Mouse (Mus musculus): ENCODE results near the gene Hsd3b1. TPM values are rescaled to one million over a fixed set of nuclear protein-coding genes. Genes with fewer than 3 reads are reported as not detected.

Hsd3b1 gene
- not detected for total RNA-seq (2021)
- long read RNA-seq, experiment 1, result 0 reads
- long read RNA-seq, experiment 2, result 0 reads

DNA sequence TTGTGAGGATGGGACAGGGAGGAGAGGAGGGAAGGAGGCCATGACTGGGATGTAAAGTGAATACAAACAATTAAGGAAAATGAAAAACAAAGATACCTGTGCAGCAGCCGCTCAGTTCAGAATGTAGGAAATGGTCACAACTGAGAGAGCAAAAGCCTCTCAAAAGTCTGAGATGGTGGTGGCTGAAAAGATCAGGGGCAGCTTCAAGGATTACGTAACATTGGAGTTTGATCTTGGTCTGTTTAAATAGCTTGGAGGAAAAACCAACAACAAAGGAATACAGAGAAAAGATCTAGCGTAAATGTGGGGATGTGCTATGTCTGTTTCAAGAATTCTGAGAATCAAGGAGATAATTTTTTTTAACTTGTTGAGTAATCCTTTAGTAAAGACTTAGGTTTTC, at the start of gene Hsd3b1:
TSS of gene Hsd3b1 (minus strand) at position 219 of the 400 bp plus-strand sequence.
- no peak within 1 kb of the TSS for H3K27ac ChIP-seq
- H3K4me3 ChIP-seq, result no peak within 1 kb of the TSS
- DNase-seq (ENCODE audit: low spot score in 2 of 2), result no peak
- TF ChIP-seq CTCF (conservative IDR thresholded peaks at IDR 0.05), result no peak

DNA sequence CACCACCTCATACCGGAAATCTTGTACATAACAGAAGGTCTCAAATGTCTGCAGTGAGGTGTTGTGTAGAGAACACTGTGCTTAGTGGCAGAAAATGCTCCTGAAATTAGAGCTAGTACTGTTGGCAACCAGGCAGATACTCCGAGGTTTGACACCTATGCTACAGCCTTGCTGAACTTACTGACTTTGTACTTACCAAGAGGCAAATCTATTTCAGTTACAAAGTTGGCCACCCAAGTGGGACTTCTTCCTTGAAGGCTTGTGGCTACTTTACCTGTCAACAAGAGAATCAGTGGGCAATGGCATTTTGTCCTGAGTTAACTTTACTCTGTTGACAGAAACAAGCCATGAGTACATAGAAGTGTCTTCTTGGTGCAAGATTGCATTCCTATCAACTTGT, 38.0 kb upstream of the Hsd3b1 start:
- no peak for DNase-seq (ENCODE audit: low spot score in 2 of 2)
- no peak for TF ChIP-seq CTCF (conservative IDR thresholded peaks at IDR 0.05)
- H3K4me3 ChIP-seq, result no peak overlapping the region
- H3K27ac ChIP-seq, result no peak overlapping the region

DNA sequence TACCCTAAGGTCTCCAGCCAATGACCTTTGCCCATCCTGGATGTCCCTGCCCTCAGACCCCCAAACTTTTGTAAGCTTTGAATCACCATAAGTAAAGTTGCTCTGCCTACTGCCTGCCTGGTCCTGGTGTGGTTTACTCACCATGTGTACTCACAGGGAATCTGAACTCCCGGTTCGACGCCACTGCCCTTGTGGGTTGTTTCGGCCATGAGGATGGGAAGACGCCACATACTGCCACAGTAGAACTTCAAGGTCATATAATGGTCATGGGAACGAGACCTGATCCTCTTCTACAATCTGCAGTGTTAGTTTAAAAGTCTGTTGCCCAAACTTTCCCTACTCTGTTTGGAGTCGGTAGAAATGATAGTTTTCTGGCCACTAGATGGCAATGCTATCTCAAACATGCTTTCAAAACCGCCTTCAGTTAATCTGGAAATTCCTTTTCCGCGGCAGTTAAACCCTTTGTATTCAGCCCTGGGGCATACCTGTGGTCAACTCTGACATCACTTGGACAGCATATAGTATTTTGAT, 35.5 kb upstream of the Hsd3b1 start:
- peak; percentile 81 for TF ChIP-seq CTCF (conservative IDR thresholded peaks at IDR 0.05)
- Histone ChIP-seq H3K27ac (no peak overlapping the region), H3K4me3 (no peak overlapping the region)
- peak in 1 of 2 experiments; percentile 47 for DNase-seq (ENCODE audit: low spot score in 2 of 2)

DNA sequence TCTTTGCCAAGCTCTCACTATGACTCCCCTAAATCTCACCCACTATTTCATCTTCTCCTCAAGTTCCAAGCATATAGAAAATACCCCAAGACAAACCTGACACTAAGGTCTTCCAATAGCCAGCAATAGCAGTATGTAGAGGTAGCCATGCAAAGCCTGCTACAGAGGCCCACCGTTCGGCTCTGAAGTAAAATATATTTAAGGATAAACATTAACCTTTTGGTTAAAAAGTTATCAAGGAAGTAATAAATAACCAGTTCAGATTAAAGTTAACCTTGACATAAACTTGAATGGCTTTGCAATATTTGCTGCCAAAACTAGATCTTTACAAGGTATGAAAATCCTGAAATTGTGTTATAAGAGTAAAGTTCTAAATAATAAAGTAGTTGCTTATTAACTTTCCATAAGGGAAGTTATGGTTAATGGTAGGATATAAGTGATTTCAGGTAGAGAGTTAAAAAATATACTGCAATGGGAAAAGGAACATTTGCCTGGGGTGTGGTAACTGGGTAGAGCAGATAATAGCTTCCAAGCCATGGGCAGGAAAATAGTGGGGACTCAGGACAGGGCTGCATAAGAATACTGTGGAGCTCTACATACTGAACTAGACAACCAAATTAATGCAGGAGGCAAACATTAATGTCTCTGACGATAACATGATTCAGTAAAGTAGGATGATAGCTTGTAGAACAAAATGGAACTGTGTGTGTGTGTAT, 33.6 kb upstream of the Hsd3b1 start, which contains the start of gene Hao2:
TSS of gene Hao2 (minus strand) at position 183 of the 716 bp plus-strand sequence.
- H3K4me3 ChIP-seq, result no peak within 1 kb of the TSS
- H3K27ac ChIP-seq, result no peak within 1 kb of the TSS
- TF ChIP-seq CTCF (conservative IDR thresholded peaks at IDR 0.05), result no peak
- DNase-seq (ENCODE audit: low spot score in 2 of 2), result no peak

DNA sequence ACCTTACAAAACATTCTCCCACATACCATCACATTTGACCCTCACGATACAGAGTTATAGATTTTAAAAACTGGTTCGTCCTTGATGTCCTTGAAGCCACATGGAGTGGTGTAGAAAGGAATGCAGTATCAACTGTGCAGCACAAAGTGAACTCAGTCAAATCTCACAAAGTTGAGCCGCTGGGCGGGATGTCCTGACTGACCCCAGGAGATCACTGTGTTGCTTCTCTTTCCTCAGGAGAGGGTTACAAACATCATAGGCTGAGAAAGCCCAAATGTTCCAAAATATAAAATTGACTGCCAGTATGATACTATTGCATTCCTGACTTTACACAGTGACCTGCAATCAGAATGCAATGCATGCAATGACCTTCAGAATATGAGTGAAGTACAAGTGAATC, 30.8 kb upstream of the Hsd3b1 start:
- Histone ChIP-seq H3K4me3 (no peak overlapping the region), H3K27ac (no peak overlapping the region)
- TF ChIP-seq CTCF (conservative IDR thresholded peaks at IDR 0.05), result no peak
- DNase-seq (ENCODE audit: low spot score in 2 of 2), result no peak

DNA sequence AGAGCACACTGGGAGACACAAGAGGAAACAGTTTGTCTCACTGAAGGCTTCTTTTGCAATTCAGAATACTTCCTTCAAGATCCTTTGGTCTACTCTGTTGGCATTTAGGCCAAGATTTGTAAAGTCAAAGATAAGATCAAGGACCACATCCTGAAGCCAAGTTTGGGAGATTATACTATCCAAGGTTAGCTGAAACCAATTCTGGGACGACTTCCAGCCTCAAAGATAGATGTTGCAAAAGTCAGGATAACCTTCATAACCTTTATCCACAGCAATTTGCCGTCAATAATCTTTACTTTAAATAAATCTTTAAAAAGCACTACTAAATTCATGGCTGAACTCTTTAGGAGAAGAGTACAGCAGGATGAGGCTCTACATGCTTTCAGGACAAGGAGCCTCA, 28.6 kb upstream of the Hsd3b1 start:
- Histone ChIP-seq H3K4me3 (no peak overlapping the region), H3K27ac (no peak overlapping the region)
- no peak for TF ChIP-seq CTCF (conservative IDR thresholded peaks at IDR 0.05)
- DNase-seq (ENCODE audit: low spot score in 2 of 2), result no peak

DNA sequence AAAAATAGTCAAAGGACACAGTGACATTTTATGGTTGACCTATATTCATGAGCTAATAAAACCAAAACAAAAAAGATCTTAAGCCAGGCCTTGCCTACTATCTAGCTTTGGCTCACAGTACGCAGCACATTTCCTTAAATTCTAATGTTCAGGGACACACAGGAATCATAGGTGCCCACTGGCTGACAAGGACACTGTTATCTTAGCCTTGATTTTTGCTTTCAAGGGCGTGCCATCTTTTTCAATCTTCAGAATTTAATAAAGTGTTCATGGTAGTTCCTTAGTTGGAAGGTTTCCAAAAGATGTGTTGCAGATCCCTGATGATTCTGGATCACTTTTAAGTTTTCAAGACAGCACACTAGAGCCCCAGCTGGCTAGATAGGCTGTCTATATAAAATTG, 21.2 kb upstream of the Hsd3b1 start:
- no peak overlapping the region for H3K27ac ChIP-seq
- no peak overlapping the region for H3K4me3 ChIP-seq
- TF ChIP-seq CTCF (conservative IDR thresholded peaks at IDR 0.05), result no peak
- no peak for DNase-seq (ENCODE audit: low spot score in 2 of 2)

DNA sequence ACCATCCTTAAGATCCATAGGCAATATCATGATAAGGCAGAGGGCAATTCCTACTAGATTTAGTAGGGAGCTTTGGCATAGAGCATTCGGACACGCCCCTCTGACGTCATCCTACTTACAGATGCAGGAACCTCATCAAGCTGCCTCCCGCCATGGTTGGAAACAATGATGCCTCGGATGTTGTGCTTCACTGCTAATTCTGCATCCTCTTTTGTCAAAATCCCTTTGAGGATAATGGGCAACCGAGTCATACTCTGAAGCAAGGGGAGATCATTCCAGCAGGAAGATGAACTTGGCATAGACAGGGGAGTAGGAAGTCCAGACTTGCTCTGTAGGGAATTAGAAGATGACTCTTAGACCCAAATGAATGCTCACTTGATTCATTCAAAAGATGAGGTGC, 20.6 kb upstream of the Hsd3b1 start:
- TF ChIP-seq CTCF (conservative IDR thresholded peaks at IDR 0.05), result no peak
- DNase-seq (ENCODE audit: low spot score in 2 of 2), result no peak
- Histone ChIP-seq H3K27ac (no peak overlapping the region), H3K4me3 (no peak overlapping the region)

DNA sequence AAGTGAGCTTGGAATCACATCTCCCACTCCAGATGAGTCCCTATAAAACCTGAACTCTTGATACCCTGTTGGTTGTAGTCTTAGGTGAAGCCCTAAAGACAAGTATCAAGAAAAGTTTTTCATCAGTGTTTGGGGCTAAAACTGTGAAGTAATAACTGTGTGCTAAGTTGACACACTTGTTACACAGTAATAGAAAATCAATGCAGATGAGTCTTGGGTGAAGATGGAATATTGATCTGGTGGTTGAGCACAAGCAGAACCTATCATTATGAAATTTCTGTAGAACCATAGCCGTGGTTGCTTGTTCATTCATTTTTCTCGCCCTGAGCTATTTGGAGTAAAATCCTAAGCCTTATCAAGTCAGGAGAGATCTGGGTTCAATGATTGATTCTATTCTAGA, 8.6 kb upstream of the Hsd3b1 start:
- Histone ChIP-seq H3K27ac (no peak overlapping the region), H3K4me3 (no peak overlapping the region)
- DNase-seq (ENCODE audit: low spot score in 2 of 2), result no peak
- no peak for TF ChIP-seq CTCF (conservative IDR thresholded peaks at IDR 0.05)

DNA sequence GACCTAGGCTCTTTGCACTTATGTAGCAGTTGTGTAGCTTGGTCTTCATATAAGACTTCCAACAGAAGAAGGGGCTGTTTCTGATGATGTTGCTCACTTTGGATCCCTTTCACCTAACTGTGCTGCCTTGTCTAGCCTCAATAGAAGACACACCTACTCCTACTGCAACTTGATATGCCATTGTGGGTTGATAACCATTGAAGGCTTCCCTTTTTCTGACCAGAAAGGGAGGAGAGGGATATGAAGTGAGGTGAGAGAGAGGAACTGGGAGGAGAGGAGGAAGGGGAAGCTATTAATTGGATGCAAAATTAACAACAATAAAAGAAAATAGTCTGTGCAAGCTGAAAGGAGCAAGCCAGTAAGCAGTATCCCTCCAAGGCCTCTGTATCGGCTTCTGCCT, 3.2 kb upstream of the Hsd3b1 start:
- TF ChIP-seq CTCF (conservative IDR thresholded peaks at IDR 0.05), result no peak
- no peak overlapping the region for H3K4me3 ChIP-seq
- H3K27ac ChIP-seq, result no peak overlapping the region
- DNase-seq (ENCODE audit: low spot score in 2 of 2), result no peak

DNA sequence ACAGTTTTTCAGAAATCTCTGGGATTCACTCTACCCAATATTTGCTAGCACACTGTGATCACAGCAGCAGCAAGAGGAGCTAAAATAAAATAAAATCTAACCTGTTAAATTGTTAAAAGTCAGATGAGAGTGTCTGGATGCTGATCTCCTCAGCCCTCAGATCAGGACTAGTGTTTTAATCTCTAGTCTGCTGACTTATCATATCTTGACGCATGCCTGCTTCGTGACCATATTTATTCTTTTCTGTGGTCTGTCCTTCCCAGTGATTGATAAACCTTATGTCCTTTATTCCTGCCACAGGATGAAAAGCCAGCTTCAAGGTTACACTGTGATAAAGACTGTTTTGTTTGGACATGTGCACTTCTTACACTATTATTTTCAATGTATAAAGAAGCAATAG, 1.5 kb downstream of the Hsd3b1 start:
- DNase-seq (ENCODE audit: low spot score in 2 of 2), result no peak
- no peak for TF ChIP-seq CTCF (conservative IDR thresholded peaks at IDR 0.05)
- H3K4me3 ChIP-seq, result no peak overlapping the region
- H3K27ac ChIP-seq, result no peak overlapping the region

DNA sequence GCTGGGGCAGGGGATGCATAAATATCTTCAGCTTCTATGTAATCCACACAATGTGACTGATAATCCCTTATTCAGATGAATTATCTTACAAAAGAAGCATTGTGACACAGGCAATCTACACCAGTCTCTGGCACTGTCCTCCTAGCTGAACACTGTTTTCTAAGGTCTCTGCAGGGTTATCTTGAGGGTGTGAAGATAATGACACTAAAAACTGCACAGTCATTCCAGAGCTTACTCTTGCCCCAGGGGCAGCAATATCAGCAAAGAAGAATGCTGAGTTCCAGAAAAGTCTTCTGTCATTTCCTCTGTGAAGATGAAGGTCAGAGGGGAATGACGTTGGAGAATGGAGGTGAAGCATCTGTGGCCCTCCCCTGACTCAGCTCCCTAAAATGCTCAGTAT, 2.7 kb downstream of the Hsd3b1 start:
- TF ChIP-seq CTCF (conservative IDR thresholded peaks at IDR 0.05), result no peak
- H3K27ac ChIP-seq, result no peak overlapping the region
- H3K4me3 ChIP-seq, result no peak overlapping the region
- DNase-seq (ENCODE audit: low spot score in 2 of 2), result no peak

DNA sequence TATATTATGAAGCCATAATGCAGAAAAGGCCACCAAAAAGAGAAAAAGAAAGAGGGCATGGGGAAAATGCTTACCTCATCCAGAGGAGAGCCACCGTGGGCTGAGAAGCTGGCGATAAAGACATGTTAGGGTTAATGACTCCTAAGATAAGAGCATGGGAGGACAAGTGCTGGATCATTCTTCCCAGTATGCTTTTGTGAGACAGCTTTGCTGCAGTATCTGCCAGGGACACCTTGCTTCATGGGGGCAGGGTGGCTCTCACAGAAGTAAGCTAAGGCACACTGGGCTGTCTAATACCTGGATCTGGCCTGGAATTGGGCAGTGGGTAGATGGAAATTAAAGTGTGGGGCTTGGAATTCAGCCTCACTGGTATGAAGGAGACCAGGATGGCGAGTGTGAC, 4.4 kb downstream of the Hsd3b1 start:
- TF ChIP-seq CTCF (conservative IDR thresholded peaks at IDR 0.05), result no peak
- H3K27ac ChIP-seq, result no peak overlapping the region
- H3K4me3 ChIP-seq, result no peak overlapping the region
- DNase-seq (ENCODE audit: low spot score in 2 of 2), result no peak

DNA sequence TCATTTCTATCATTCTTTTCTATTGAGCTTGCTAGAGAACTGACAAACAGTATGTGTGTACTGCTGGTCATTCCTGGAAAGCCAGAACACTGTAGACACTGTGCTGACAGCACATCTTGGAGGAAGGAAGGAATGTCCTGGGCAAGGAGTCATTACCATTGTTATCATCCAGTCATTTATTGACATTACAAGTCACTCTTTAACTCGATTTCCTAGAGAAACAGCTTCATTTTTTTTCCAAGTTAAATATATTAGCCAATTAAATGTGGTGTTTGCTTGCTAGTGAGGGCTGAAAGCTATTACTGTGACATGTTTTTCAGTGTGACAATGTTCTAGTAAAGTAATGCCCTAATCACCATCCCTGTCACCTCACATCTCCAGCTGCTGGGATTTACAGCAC, 5.9 kb downstream of the Hsd3b1 start:
- Histone ChIP-seq H3K27ac (no peak overlapping the region), H3K4me3 (no peak overlapping the region)
- DNase-seq (ENCODE audit: low spot score in 2 of 2), result no peak
- no peak for TF ChIP-seq CTCF (conservative IDR thresholded peaks at IDR 0.05)

Data from layer of hippocampus, adult 2 months (tissue).